Mouse (Mus musculus) c-Kit-negative CD71-positive TER-119-positive erythroid progenitor cells, embryonic 14.5 days (primary cell): Measurements from ENCODE around the gene Olfr178.

Experiments
- DNase-seq: peaks from one replicate; pipeline ENCODE4 v3.0.0-alpha.2; 2013; ENCODE audit warnings: low read depth, low spot score

Gene Olfr178

DNA sequence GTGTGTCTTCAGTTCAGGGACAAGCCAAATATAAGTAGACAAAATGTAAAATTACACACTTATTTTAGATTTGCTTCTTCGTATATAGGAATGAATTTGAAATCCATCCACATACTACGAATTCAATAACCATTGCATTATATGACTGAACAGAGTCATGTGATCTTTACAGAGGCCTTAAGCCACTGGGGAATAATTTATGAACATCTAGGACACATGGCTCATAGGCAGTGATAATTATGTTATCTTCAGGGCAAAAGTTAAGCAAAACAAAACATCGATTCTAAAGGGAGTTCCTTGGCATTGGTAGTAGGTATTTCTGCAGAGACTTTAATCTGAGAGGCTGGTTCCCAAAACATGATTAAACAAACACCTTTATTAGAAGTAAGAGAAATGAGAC is at the start of gene Olfr178:
TSS of gene Olfr178 (minus strand) at position 101 of the 400 bp plus-strand sequence.
- no peak for DNase-seq

DNA sequence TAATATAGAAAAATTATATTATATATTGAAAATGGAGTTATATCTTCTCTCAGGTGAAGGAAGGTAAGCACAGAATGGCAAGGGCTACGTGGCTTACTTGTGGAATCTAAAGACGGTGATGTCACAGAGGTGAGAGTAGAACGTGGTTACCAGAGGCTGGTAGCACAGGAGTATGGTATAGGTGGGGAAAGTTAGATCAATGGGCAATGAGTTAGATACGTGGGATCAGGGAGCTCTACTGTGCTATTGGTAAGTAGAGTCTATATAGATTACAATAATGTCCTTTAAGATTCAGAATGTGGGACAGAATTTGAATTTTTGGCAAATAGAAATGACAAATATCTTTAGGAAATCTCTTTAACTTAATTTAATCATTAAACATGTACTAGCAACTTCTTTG is 37.4 kb upstream of the Olfr178 start, which contains the start of gene Olfr180:
TSS of gene Olfr180 (minus strand) at position 101 of the 400 bp plus-strand sequence.
- DNase-seq: no peak

DNA sequence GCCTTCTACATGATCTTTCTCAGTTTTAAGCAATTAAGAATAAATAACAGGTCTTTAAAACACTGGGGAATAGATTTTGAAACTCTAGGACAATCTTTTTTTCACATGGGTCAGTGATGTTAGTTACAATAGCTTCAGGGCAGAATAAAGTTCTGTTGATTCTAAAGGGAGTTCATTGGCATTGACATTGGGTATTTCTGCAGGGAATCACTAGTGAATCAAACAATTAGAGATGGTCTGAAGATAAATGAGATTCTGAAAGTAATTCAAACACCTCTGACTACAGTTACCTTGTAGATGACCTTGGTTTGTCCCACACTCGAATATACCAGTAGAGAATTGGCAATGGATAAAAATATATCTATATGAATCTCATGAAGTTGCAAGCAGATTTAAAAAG is 36.8 kb upstream of the Olfr178 start, which contains the start of gene Olfr181:
TSS of gene Olfr181 (minus strand) at position 101 of the 400 bp plus-strand sequence.
- no peak for DNase-seq

DNA sequence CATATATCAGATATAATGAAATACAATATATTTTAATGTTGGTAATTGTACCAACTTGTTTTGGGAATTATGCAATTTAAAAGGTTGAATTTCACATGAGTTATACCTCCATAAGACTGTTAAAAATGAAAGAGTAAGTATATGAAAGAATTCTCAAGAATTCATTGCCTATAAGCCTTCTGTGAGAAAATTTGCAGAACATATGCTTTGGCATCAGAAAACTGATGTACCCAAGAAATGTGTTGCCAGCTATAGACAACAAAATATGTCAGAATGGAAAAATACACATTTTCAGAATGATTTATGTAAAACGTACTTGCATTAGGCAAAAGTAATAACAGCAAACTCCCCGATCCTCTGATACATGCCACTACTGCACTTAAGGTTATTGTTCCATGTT is 7.4 kb downstream of the Olfr178 start:
- no peak for DNase-seq

DNA sequence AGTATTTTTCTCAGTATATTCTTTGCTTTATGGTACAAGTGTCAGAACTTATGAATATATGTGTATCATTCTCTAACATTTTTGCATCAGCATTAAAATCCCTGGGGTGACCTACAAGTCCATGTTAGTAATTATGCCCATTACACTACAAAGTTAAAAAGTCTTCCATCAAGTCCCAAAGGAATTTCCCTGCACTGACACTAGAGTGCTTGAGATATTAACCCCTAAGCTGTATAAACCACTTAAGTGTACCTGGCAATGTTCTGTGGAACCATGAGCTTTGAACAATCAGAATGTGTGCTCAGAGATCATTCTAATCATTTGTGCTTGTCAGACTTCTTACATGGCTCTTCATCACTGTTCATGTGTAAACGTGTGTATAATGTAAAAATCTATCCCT is 17.2 kb downstream of the Olfr178 start, which contains the start of gene Olfr177:
TSS of gene Olfr177 (minus strand) at position 101 of the 400 bp plus-strand sequence.
- DNase-seq: no peak

DNA sequence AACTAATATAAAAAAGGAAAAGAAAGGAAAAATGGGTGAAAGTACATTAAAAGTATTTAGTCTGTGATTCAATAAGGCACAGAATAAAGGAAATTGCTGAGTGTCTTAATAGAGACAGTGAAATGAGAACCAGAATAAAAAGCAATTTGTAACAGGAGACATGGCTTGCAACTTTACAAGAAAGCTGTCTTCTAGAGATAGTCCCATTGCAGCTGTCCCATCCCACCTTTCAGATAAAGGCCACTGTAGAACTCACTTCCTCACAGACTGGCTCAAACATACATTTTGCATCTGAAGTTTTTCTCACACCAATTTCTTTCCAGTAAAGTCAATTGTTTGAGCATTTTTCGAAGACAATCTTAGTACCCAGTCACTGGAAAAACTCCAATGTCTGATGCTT is 30.4 kb downstream of the Olfr178 start:
- no peak for DNase-seq

DNA sequence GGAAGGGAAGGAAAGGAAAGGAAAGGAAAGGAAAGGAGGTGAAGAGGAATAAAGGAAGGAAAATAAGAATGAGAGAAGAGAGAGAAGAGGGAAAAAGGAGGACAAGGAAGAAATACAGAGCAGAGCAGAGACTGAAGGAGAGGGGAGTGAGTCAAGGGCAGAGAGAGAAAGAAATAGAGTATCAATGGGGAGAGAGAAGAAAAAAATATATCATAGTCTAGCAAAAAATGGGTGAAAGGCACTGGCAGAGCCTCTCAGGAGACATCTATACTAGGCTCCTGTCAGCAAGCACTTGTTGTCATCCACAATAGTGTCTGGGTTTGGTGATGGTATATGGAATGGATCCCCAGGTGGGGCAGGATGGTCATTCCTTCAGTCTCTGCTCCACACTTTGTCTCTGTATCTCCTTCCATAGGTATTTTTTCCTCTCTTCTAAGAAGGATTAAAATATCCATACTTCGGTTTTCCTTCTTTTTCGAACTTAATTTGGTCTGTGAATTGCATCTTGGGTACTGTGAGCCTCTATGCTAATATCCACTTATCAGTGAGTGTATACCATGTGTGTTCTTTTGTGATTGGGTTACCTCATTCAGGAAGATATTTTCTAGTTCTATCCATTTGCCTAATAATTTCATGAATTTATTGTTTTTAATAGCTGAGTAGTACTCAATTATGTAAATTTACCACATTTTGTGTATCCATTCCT is 31.7 kb downstream of the Olfr178 start:
- no peak for DNase-seq
